Mouse (Mus musculus) G1E (cell line): ENCODE measurements at regions not wholly inside any gene's neighbourhood (a gene's known extent, or its start where the extent isn't known, plus 50 kb on each side); places are given as distances from the start of the nearest gene placed in this dataset.

Source experiments
- ATAC-seq: 2 replicates; pipeline ENCODE4 v1.8.0; 2016; ENCODE audit warnings: mild to moderate bottlenecking; ENCODE audit not compliant: insufficient number of reproducible peaks, poor library complexity, low FRiP score, severe bottlenecking; ENCODE audit errors: extremely low read depth
- DNase-seq: peaks from one replicate; pipeline ENCODE4 v3.0.0; 2012; ENCODE audit warnings: low spot score
- H3K27me3 ChIP-seq: 2 replicates; pipeline ENCODE4 v1.6.1; 2012; ENCODE audit warnings: mild to moderate bottlenecking, low read length, inconsistent platforms; ENCODE audit not compliant: insufficient read depth
- H3K36me3 ChIP-seq: replicated peaks from 2 replicates; pipeline ENCODE3; 2012; ENCODE audit warnings: mild to moderate bottlenecking, inconsistent platforms
- H3K4me1 ChIP-seq: 2 replicates; pipeline ENCODE4 v1.6.1; 2012; ENCODE audit warnings: low read depth, low read length, inconsistent platforms, mixed read lengths; ENCODE audit not compliant: insufficient read depth
- H3K4me3 ChIP-seq: 2 replicates; pipeline ENCODE4 v1.5.1; 2012; ENCODE audit warnings: low read depth, mild to moderate bottlenecking, inconsistent platforms, low read length, moderate library complexity, mixed read lengths
- H3K9me3 ChIP-seq: replicated peaks from 2 replicates; pipeline ENCODE4 v1.6.1; 2012; ENCODE audit warnings: inconsistent platforms
- CTCF ChIP-seq: IDR thresholded peaks from 2 replicates; pipeline ENCODE4 v1.5.1; 2012; ENCODE audit warnings: low read depth, low read length, inconsistent platforms, mixed read lengths
- GATA1 ChIP-seq: IDR thresholded peaks from 2 replicates; pipeline ENCODE4 v1.6.1; 2012; ENCODE audit warnings: borderline replicate concordance, low read length, inconsistent platforms, mixed read lengths
- GATA2 ChIP-seq: IDR thresholded peaks from 2 replicates; pipeline ENCODE4 v1.6.1; 2012; ENCODE audit warnings: low read depth, low read length, inconsistent platforms, borderline replicate concordance
- POLR2AphosphoS5 ChIP-seq: IDR thresholded peaks from 2 replicates; pipeline ENCODE4 v1.6.1; 2012; ENCODE audit warnings: low read depth, low read length, inconsistent platforms; ENCODE audit not compliant: insufficient replicate concordance
- TAL1 ChIP-seq: conservative IDR thresholded peaks from 2 replicates; pipeline ENCODE4 v1.6.1; 2012; ENCODE audit warnings: low read depth, low read length, inconsistent platforms, mixed read lengths

- Histone ChIP-seq H3K4me3 (no peak overlapping the region), H3K27me3 (no peaks in the 10 kb centered on the region), H3K4me1 (no peaks in the 10 kb centered on the region), H3K36me3 (no peaks in the 10 kb centered on the region), H3K9me3 (peaks cover 26% of the 10 kb centered on the region)
- TF ChIP-seq POLR2AphosphoS5 (no peak), GATA2 (no peak), GATA1 (no peak)
- ATAC-seq: no peak
- no peak for DNase-seq
Observed at GRCm38 (mm10) chr5:101051591-101051990, 206.1 kb downstream of the Gpat3 start.

GRCm38 (mm10) chr5:101040488-101040887 lies 195.0 kb downstream of the Gpat3 start:
- Histone ChIP-seq H3K4me1 (no peaks in the 10 kb centered on the region), H3K27me3 (no peaks in the 10 kb centered on the region)

GRCm38 (mm10) chr5:101032968-101033367 lies 187.5 kb downstream of the Gpat3 start:
- TF ChIP-seq POLR2AphosphoS5 (no peak), TAL1 (no peak), CTCF (no peak), GATA2 (no peak), GATA1 (no peak)
- Histone ChIP-seq H3K27me3 (no peaks in the 10 kb centered on the region), H3K4me1 (no peaks in the 10 kb centered on the region), H3K36me3 (no peaks in the 10 kb centered on the region), H3K9me3 (peaks cover 42% of the 10 kb centered on the region), H3K4me3 (no peak overlapping the region)
- ATAC-seq (no peak), DNase-seq (no peak)

More at GRCm38 (mm10) chr5:101040488-101040887, 195.0 kb downstream of the Gpat3 start:
- ATAC-seq: no peak
- no peak overlapping the region for H3K4me3 ChIP-seq
- H3K36me3 ChIP-seq: no peaks in the 10 kb centered on the region
- no peak for TF ChIP-seq TAL1
- TF ChIP-seq GATA2: no peak
- no peak for TF ChIP-seq GATA1
- TF ChIP-seq POLR2AphosphoS5: no peak
- TF ChIP-seq CTCF: no peak
- DNase-seq: no peak
- peaks cover 55% of the 10 kb centered on the region for H3K9me3 ChIP-seq

- TF ChIP-seq GATA1 (no peak), POLR2AphosphoS5 (no peak), TAL1 (no peak), GATA2 (no peak), CTCF (no peak)
- Histone ChIP-seq H3K27me3 (no peaks in the 10 kb centered on the region), H3K4me1 (no peaks in the 10 kb centered on the region), H3K9me3 (peaks cover 45% of the 10 kb centered on the region), H3K36me3 (no peaks in the 10 kb centered on the region), H3K4me3 (no peak overlapping the region)
- DNase-seq (no peak), ATAC-seq (no peak)
Observed at GRCm38 (mm10) chr5:101032147-101032900, 186.8 kb downstream of the Gpat3 start.

- Histone ChIP-seq H3K4me1 (no peaks in the 10 kb centered on the region), H3K9me3 (peaks cover 44% of the 10 kb centered on the region), H3K36me3 (no peaks in the 10 kb centered on the region), H3K4me3 (no peak overlapping the region), H3K27me3 (no peaks in the 10 kb centered on the region)
- no peak for DNase-seq
- ATAC-seq: no peak
- TF ChIP-seq CTCF (no peak), TAL1 (no peak), POLR2AphosphoS5 (no peak), GATA1 (no peak), GATA2 (no peak)
Observed at GRCm38 (mm10) chr5:101024796-101025195, 179.3 kb downstream of the Gpat3 start.

GRCm38 (mm10) chr5:101023784-101024183 lies 178.3 kb downstream of the Gpat3 start:
- Histone ChIP-seq H3K36me3 (no peaks in the 10 kb centered on the region), H3K9me3 (peaks cover 40% of the 10 kb centered on the region), H3K27me3 (no peaks in the 10 kb centered on the region), H3K4me1 (no peaks in the 10 kb centered on the region), H3K4me3 (no peak overlapping the region; the same call in 1 of the 2 replicates)
- no peak for DNase-seq
- ATAC-seq: no peak
- TF ChIP-seq GATA2 (no peak), CTCF (no peak), POLR2AphosphoS5 (no peak), TAL1 (no peak), GATA1 (no peak)

GRCm38 (mm10) chr5:101020784-101021183 lies 175.3 kb downstream of the Gpat3 start:
- TF ChIP-seq GATA1 (no peak), CTCF (no peak), GATA2 (no peak), POLR2AphosphoS5 (no peak), TAL1 (no peak)
- H3K27me3 ChIP-seq: no peaks in the 10 kb centered on the region
- peaks cover 40% of the 10 kb centered on the region for H3K9me3 ChIP-seq
- no peak for ATAC-seq
- H3K36me3 ChIP-seq: no peaks in the 10 kb centered on the region
- DNase-seq: no peak
- H3K4me1 ChIP-seq: no peaks in the 10 kb centered on the region
- H3K4me3 ChIP-seq: no peak overlapping the region
